Comparison of ENCODE assay signal across 14 mouse cellular contexts in genomic region chr6:122390720-122391119, GRCm38 (mm10). TPM values are rescaled to one million over a fixed set of nuclear protein-coding genes. Genes with fewer than 3 reads are reported as not detected.
DNase-seq lines count a peak whose midpoint lies in the region; ATAC-seq and TF ChIP-seq lines count a peak whose summit lies in the region.
"Had no signal": no experiment of that assay in that cellular context is flagged by ENCODE, and none has a peak within 500 bp of the region (broad histone marks: within the 10 kb centered on the region; RNA-seq: fewer than 3 reads in every experiment).

No protein-coding gene starts in this region.

- no peak for TF ChIP-seq CTCF in lung, embryonic 14.5 days (IDR thresholded peaks at IDR 0.05; ENCODE audit: low read depth)
- TF ChIP-seq CTCF in MEL (IDR thresholded peaks at IDR 0.05 in 2 of 3, conservative IDR thresholded peaks at IDR 0.05 in 1 of 3; ENCODE audit: control insufficient read depth in 1 of 3, insufficient read depth in 1 of 3, low read depth in 2 of 3, low read length in 3 of 3, poor library complexity in 1 of 3, severe bottlenecking in 1 of 3) = no peak

- no peaks in the 10 kb centered on the region for H3K4me1 ChIP-seq in lung, embryonic 14.5 days (ENCODE audit: insufficient read depth)
- peaks cover 14 to 35% of the 10 kb centered on the region in 2 experiments for H3K4me1 ChIP-seq in MEL (ENCODE audit: control insufficient read depth in 1 of 2, insufficient read depth in 2 of 2, low read length in 2 of 2)
- H3K4me1 ChIP-seq in liver, embryonic 15.5 days (replicated peaks) = peaks cover 59% of the 10 kb centered on the region
- no peaks in the 10 kb centered on the region for H3K4me1 ChIP-seq in kidney, embryonic 14.5 days (ENCODE audit: control insufficient read depth, insufficient read depth, low read length)

- no peak overlapping the region for H3K27ac ChIP-seq in lung, embryonic 14.5 days (ENCODE audit: low read depth)
- peak overlapping the region; percentile 98 for H3K27ac ChIP-seq in MEL (ENCODE audit: control insufficient read depth, low read depth, low read length)
- H3K27ac ChIP-seq in liver, embryonic 15.5 days (replicated peaks) = peak overlapping the region; percentile 96
- no peak overlapping the region for H3K27ac ChIP-seq in kidney, embryonic 14.5 days (ENCODE audit: low read depth, low read length)
- H3K27ac ChIP-seq: embryonic facial prominence, embryonic 13.5 days had no signal

- no peaks in the 10 kb centered on the region for H3K27me3 ChIP-seq in lung, embryonic 14.5 days (ENCODE audit: insufficient read depth, low read length)
- no peaks in the 10 kb centered on the region for H3K27me3 ChIP-seq in MEL (ENCODE audit: control insufficient read depth in 1 of 2, insufficient read depth in 2 of 2, low read length in 2 of 2)
- no peaks in the 10 kb centered on the region for H3K27me3 ChIP-seq in liver, embryonic 15.5 days
- H3K27me3 ChIP-seq in kidney, embryonic 14.5 days (ENCODE audit: control insufficient read depth, insufficient read depth, low read length) = no peaks in the 10 kb centered on the region
- H3K27me3 ChIP-seq: CH12.LX; embryonic facial prominence, embryonic 13.5 days had no signal

- H3K9ac ChIP-seq in lung, embryonic 14.5 days = no peak overlapping the region
- H3K9ac ChIP-seq in MEL (ENCODE audit: control insufficient read depth, low read depth, low read length, poor library complexity, severe bottlenecking) = peak overlapping the region; percentile 72
- peak overlapping the region; percentile 72; the same call in 1 of the 2 replicates for H3K9ac ChIP-seq in liver, embryonic 15.5 days
- no peak overlapping the region for H3K9ac ChIP-seq in kidney, embryonic 14.5 days (ENCODE audit: low read depth, low read length)
- H3K9ac ChIP-seq: embryonic facial prominence, embryonic 13.5 days had no signal

- TF ChIP-seq RAD21 in MEL (IDR thresholded peaks at IDR 0.05; ENCODE audit: low read depth, low read length) = no peak

- no peaks in the 10 kb centered on the region for H3K36me3 ChIP-seq in lung, embryonic 14.5 days (ENCODE audit: insufficient read depth)
- H3K36me3 ChIP-seq in MEL (ENCODE audit: control insufficient read depth in 1 of 2, insufficient read depth in 2 of 2, low read length in 2 of 2) = peaks cover 0 to 12% of the 10 kb centered on the region in 2 experiments; a peak in 2 of 4 replicates
- peaks cover 14% of the 10 kb centered on the region for H3K36me3 ChIP-seq in liver, embryonic 15.5 days (replicated peaks)
- no peaks in the 10 kb centered on the region for H3K36me3 ChIP-seq in kidney, embryonic 14.5 days (ENCODE audit: control insufficient read depth, insufficient read depth, low read length)
- H3K36me3 ChIP-seq: embryonic facial prominence, embryonic 13.5 days had no signal

- TF ChIP-seq POLR2A in MEL (IDR thresholded peaks at IDR 0.05; ENCODE audit: control insufficient read depth in 1 of 2, insufficient read depth in 1 of 2, low read depth in 1 of 2, low read length in 2 of 2, poor library complexity in 1 of 2) = no peak; a peak in 1 of 4 replicates

- peak; percentile 46 for DNase-seq in lung, embryonic 14.5 days
- no peak for DNase-seq in lung, postnatal 25 days (ENCODE audit: low spot score)
- peak; percentile 67 for DNase-seq in MEL (ENCODE audit: low read depth, low spot score)
- DNase-seq in c-Kit-positive CD71-positive TER-119-negative erythroid progenitor cells, embryonic 14.5 days (ENCODE audit: low read depth) = peak; percentile 67
- no peak for DNase-seq in neural tube, embryonic 10.5 days (ENCODE audit: extremely low spot score, low spot score)
- DNase-seq: cerebellum, postnatal 14 days; heart, postnatal 4 days; kidney, postnatal 4 days; right cerebral cortex, postnatal 14 days had no signal

- no peak overlapping the region; the same call in 1 of the 2 replicates for H3K4me2 ChIP-seq in lung, embryonic 14.5 days
- H3K4me2 ChIP-seq in liver, embryonic 15.5 days = peak overlapping the region; percentile 84
- H3K4me2 ChIP-seq in kidney, embryonic 14.5 days (replicated peaks; ENCODE audit: low read depth, low read length) = no peak overlapping the region
- H3K4me2 ChIP-seq: embryonic facial prominence, embryonic 13.5 days had no signal

- TF ChIP-seq EP300 in MEL (IDR thresholded peaks at IDR 0.05; ENCODE audit: low read depth in 1 of 2, low read length in 2 of 2) = peak; percentile 15 to 66; a peak in 3 of 4 replicates

- H3K79me2 ChIP-seq in MEL (ENCODE audit: control insufficient read depth, insufficient read depth, low read length, poor library complexity) = peaks cover 6% of the 10 kb centered on the region

- peak; percentile 50; the same call in 1 of the 2 replicates for ATAC-seq in lung, embryonic 14.5 days (ENCODE audit: insufficient read depth)
- ATAC-seq in liver, embryonic 15.5 days (ENCODE audit: insufficient read depth) = peak; percentile 31
- ATAC-seq in kidney, embryonic 14.5 days (ENCODE audit: low FRiP score, low TSS enrichment) = no peak
- ATAC-seq: inflammation-experienced regulatory T-cells, adult 6 months had no signal

- H3K4me3 ChIP-seq in lung, embryonic 14.5 days (ENCODE audit: low read depth, low read length) = no peak overlapping the region
- H3K4me3 ChIP-seq in MEL (ENCODE audit: control insufficient read depth in 1 of 2, insufficient read depth in 1 of 2, low read depth in 2 of 2, low read length in 2 of 2) = peak overlapping the region; percentile 58 to 71
- peak overlapping the region; percentile 66 for H3K4me3 ChIP-seq in liver, embryonic 15.5 days (replicated peaks)
- H3K4me3 ChIP-seq in kidney, embryonic 14.5 days (ENCODE audit: low read length) = no peak overlapping the region
- H3K4me3 ChIP-seq: embryonic facial prominence, embryonic 13.5 days had no signal

- WGBS in lung, embryonic 14.5 days = 36% methylated on average over 13 of the region's 13 CpGs
- WGBS in liver, embryonic 15.5 days (ENCODE audit: insufficient replicate concordance) = 22% methylated on average over 13 of the region's 13 CpGs
- 75% methylated on average over 13 of the region's 13 CpGs for WGBS in kidney, embryonic 14.5 days

- H3K9me3 ChIP-seq in lung, embryonic 14.5 days (ENCODE audit: low read depth, low read length) = no peaks in the 10 kb centered on the region
- H3K9me3 ChIP-seq in MEL (replicated peaks; ENCODE audit: insufficient read depth, low read length) = no peaks in the 10 kb centered on the region
- no peaks in the 10 kb centered on the region for H3K9me3 ChIP-seq in liver, embryonic 15.5 days (replicated peaks)
- H3K9me3 ChIP-seq in kidney, embryonic 14.5 days (ENCODE audit: control insufficient read depth, low read length) = no peaks in the 10 kb centered on the region; the same call in 1 of the 2 replicates

TF ChIP-seq in MEL, 35 proteins besides CTCF, POLR2A, EP300 and RAD21:
- TF ChIP-seq MXI1 (IDR thresholded peaks at IDR 0.05; ENCODE audit: low read depth, low read length) = peak; percentile 71; the same call in 1 of the 2 replicates
- TF ChIP-seq ETS1 (IDR thresholded peaks at IDR 0.05; ENCODE audit: low read depth, low read length) = peak; percentile 94
- TF ChIP-seq TAL1 (IDR thresholded peaks at IDR 0.05; ENCODE audit: low read length) = 0 out of 2 replicates have a peak, but pooled peaks have one; percentile 8
- no peak for TF ChIP-seq ZNF384 (IDR thresholded peaks at IDR 0.05; ENCODE audit: low read depth, low read length)
- peak; percentile 48; the same call in 1 of the 2 replicates for TF ChIP-seq GATA1 (IDR thresholded peaks at IDR 0.05; ENCODE audit: low read depth, low read length)
- TF ChIP-seq MAX (IDR thresholded peaks at IDR 0.05; ENCODE audit: low read length) = peak; percentile 86
- peak; percentile 96 for TF ChIP-seq BHLHE40 (IDR thresholded peaks at IDR 0.05; ENCODE audit: borderline replicate concordance, low read depth, low read length)
- peak; percentile 90 for TF ChIP-seq USF1 (IDR thresholded peaks at IDR 0.05; ENCODE audit: low read depth, low read length)
- TF ChIP-seq MYC (IDR thresholded peaks at IDR 0.05; ENCODE audit: low read depth, low read length) = 0 out of 2 replicates have a peak, but pooled peaks have one; percentile 29
- TF ChIP-seq RCOR1 (IDR thresholded peaks at IDR 0.05; ENCODE audit: low read depth, low read length) = peak; percentile 47
- no peak for TF ChIP-seq NRF1 (IDR thresholded peaks at IDR 0.05; ENCODE audit: insufficient read depth, low read depth, low read length, poor library complexity, severe bottlenecking)
- no peak for TF ChIP-seq MEF2A (IDR thresholded peaks at IDR 0.05; ENCODE audit: extremely low read depth, insufficient replicate concordance, low read depth, low read length, poor library complexity, severe bottlenecking)
- TF ChIP-seq USF2 (IDR thresholded peaks at IDR 0.05; ENCODE audit: borderline replicate concordance in 1 of 2, insufficient read depth in 1 of 2, low read depth in 1 of 2, low read length in 2 of 2) = 0 out of 4 replicates have a peak, but pooled peaks of 1 of the 2 experiments have one; percentile 50
- TF ChIP-seq HCFC1 (IDR thresholded peaks at IDR 0.05; ENCODE audit: low read depth, low read length) = no peak
- no peak for TF ChIP-seq POLR2AphosphoS2 (IDR thresholded peaks at IDR 0.05; ENCODE audit: low read length)
- peak; percentile 63; the same call in 1 of the 2 replicates for TF ChIP-seq SIN3A (IDR thresholded peaks at IDR 0.05; ENCODE audit: low read length)
- TF ChIP-seq ZKSCAN1 (IDR thresholded peaks at IDR 0.05; ENCODE audit: low read depth, low read length) = no peak
- TF ChIP-seq NELFE (IDR thresholded peaks at IDR 0.05; ENCODE audit: low read depth, low read length) = no peak

RNA-seq across cellular contexts. Expression of gene Phc1, which starts 50.4 kb away (rescaled TPM):
- 23.8 and 26.8 TPM in 2 replicates for polyA plus RNA-seq in lung, embryonic 14.5 days (2014; fragmentation: Nextera tagmentation; extraction: Ambion mirVana)
- total RNA-seq in MEL (2012; rRNA removed) = 4.6 and 7.6 TPM in 2 replicates
- 10 to 100 TPM in 1 of 2 experiments, not detected in 1; 35.9 TPM for polyA plus RNA-seq in MEL (2012; ENCODE audit: insufficient read depth in 1 of 2, insufficient read length in 2 of 2, low read depth in 1 of 2, low replicate concordance in 2 of 2, missing spikeins in 1 of 2)
- 1.3 TPM in 2 replicates for polyA plus RNA-seq in liver, embryonic 15.5 days (2015; fragmentation: Nextera tagmentation; extraction: Ambion mirVana)
- polyA plus RNA-seq in kidney, embryonic 14.5 days (2014; fragmentation: Nextera tagmentation; extraction: Ambion mirVana) = 22.4 and 29.4 TPM in 2 replicates

Comparison
In these comparisons a context has a peak if more than half of its experiments do, and no peak if none do; other contexts are left out.
1. DNase-seq: peak in lung, embryonic 14.5 days (single experiment), MEL (single experiment) and c-Kit-positive CD71-positive TER-119-negative erythroid progenitor cells, embryonic 14.5 days (single experiment); none in lung, postnatal 25 days (single experiment) and neural tube, embryonic 10.5 days (single experiment).
2. H3K27ac ChIP-seq: peak in MEL (single experiment) and liver, embryonic 15.5 days (single experiment); none in lung, embryonic 14.5 days (single experiment) and kidney, embryonic 14.5 days (single experiment).
3. H3K4me3 ChIP-seq: peak in MEL (2 of 2) and liver, embryonic 15.5 days (single experiment); none in lung, embryonic 14.5 days (single experiment) and kidney, embryonic 14.5 days (single experiment).
4. H3K9ac ChIP-seq: peak in MEL (single experiment) and liver, embryonic 15.5 days (single experiment); none in lung, embryonic 14.5 days (single experiment) and kidney, embryonic 14.5 days (single experiment).